Mouse (Mus musculus) kidney, adult 2 months (tissue): ENCODE measurements around the gene Ston2.

ENCODE experiments used
- CTCF ChIP-seq: fragments of 200-500 bp; conservative IDR thresholded peaks from 2 replicates; pipeline ENCODE4 v1.5.1; 2011; ENCODE audit warnings: low read depth, mild to moderate bottlenecking, control low read depth, low read length, moderate library complexity, mixed read lengths; ENCODE audit not compliant: insufficient read depth, insufficient read length
- POLR2A ChIP-seq: fragments of 200-500 bp; IDR thresholded peaks from one replicate; pipeline ENCODE4 v1.6.1; 2011; ENCODE audit warnings: low read depth, low read length, control low read depth

DNA sequence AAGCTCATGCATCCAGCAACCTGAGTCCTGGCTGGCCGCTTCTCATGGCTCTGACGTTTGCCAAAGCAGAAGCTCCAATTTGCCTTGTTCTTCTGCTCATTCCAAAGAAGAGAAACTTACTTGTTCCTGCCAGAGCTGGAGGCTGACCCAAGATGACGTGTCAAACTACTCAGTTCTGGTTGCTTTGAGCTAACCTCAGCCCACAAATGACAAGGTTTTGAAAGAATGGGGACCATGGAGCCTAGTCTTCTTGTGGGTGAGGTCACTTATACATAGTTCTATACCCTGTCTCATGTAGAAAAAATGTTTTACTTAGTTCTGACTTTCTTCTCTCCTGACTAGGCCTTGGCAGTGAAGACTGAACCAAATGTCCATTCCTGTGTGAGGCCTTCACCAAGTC lies 7.7 kb downstream of the Ston2 start:
- TF ChIP-seq CTCF (no peak), POLR2A (no peak)
